Mouse (Mus musculus) kidney, adult 2 months (tissue): ENCODE measurements around the gene Cntrob. TPM values are rescaled to one million over a fixed set of nuclear protein-coding genes. Genes with fewer than 3 reads are reported as not detected.

ENCODE experiments used
- DNase-seq: peaks from one replicate; pipeline ENCODE4 v3.0.0; 2021
- H3K27ac ChIP-seq: fragments of 200-500 bp; 2 replicates; pipeline ENCODE4 v1.5.1; 2012; ENCODE audit warnings: low read depth, low read length, control low read depth, inconsistent platforms; ENCODE audit not compliant: insufficient read depth
- H3K27me3 ChIP-seq: fragments of 200-500 bp; replicated peaks from 2 replicates; pipeline ENCODE4 v1.6.1; 2012; ENCODE audit warnings: mild to moderate bottlenecking, moderate library complexity, low read length, inconsistent platforms; ENCODE audit not compliant: control insufficient read depth, insufficient read depth
- H3K36me3 ChIP-seq: fragments of 200-500 bp; 2 replicates; pipeline ENCODE4 v1.6.1; 2012; ENCODE audit warnings: mild to moderate bottlenecking, moderate library complexity, low read length, inconsistent platforms; ENCODE audit not compliant: control insufficient read depth, insufficient read depth
- H3K4me1 ChIP-seq: fragments of 200-500 bp; 2 replicates; pipeline ENCODE4 v1.6.1; 2011; ENCODE audit warnings: low read length; ENCODE audit not compliant: control insufficient read depth, insufficient read depth
- H3K4me3 ChIP-seq: fragments of 200-500 bp; 2 replicates; pipeline ENCODE4 v1.5.1; 2011; ENCODE audit warnings: mild to moderate bottlenecking, low read depth, low read length, control low read depth; ENCODE audit not compliant: insufficient read depth
- CTCF ChIP-seq: fragments of 200-500 bp; conservative IDR thresholded peaks from 2 replicates; pipeline ENCODE4 v1.5.1; 2011; ENCODE audit warnings: low read depth, mild to moderate bottlenecking, control low read depth, low read length, moderate library complexity, mixed read lengths; ENCODE audit not compliant: insufficient read depth, insufficient read length
- POLR2A ChIP-seq: fragments of 200-500 bp; IDR thresholded peaks from one replicate; pipeline ENCODE4 v1.6.1; 2011; ENCODE audit warnings: low read depth, low read length, control low read depth
- WGBS: fragments of 180-500 bp; shearing (Covaris S2); methylation state at CpG from one replicate; pipeline ENCODE4 v1.1.7; 2018; 5-methylcytosine and 5-hydroxymethylcytosine counted together
- polyA plus RNA-seq: library from polyadenylated mRNA; depleted of rRNA; stranded (reverse); fragments of >200 nt; gene quantifications from 2 replicates; pipeline ENCODE4 v1.2.3, GENCODE M21; 2012; rRNA removed

The Cntrob gene
- polyA plus RNA-seq, 1 experiment = 4.6 TPM

GRCm38 (mm10) chr11:69253131-69253530, 70.4 kb downstream of the Cntrob start:
- Histone ChIP-seq H3K27ac (no peak overlapping the region), H3K36me3 (no peaks in the 10 kb centered on the region), H3K4me1 (no peaks in the 10 kb centered on the region), H3K27me3 (no peaks in the 10 kb centered on the region), H3K4me3 (no peak overlapping the region)
- no peak for DNase-seq
- no peak for TF ChIP-seq CTCF
- no peak for TF ChIP-seq POLR2A
- 44% methylated on average over 9 of the region's 9 CpGs for WGBS

DNA sequence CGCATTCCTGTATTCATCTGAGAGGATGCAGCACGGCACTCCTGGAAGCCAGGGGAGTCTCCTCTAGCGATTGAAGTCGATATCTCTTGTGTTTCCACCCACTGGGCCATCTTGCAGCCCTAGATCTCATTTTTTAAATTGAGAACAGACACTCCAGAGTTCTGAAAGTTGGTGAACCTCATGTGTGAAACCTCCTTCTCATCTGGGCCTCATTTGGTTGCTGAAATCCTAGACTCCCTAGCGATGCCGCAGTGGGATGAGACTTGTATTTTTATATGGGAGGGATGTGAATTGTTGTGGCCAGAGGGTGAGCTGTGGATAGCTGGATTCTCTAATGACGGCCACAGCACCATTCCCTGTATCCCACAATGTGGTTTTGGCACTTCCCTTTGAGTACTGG, 71.6 kb downstream of the Cntrob start:
- Histone ChIP-seq H3K27ac (no peak overlapping the region), H3K27me3 (no peaks in the 10 kb centered on the region), H3K36me3 (no peaks in the 10 kb centered on the region), H3K4me3 (no peak overlapping the region), H3K4me1 (no peaks in the 10 kb centered on the region)
- WGBS = 83% methylated on average over 7 of the region's 7 CpGs
- no peak for DNase-seq
- no peak for TF ChIP-seq POLR2A
- no peak for TF ChIP-seq CTCF

- Histone ChIP-seq H3K36me3 (no peaks in the 10 kb centered on the region), H3K27me3 (no peaks in the 10 kb centered on the region), H3K4me3 (no peak overlapping the region), H3K4me1 (no peaks in the 10 kb centered on the region), H3K27ac (no peak overlapping the region)
- 63% methylated on average over 14 of the region's 14 CpGs for WGBS
- TF ChIP-seq CTCF (peak; percentile 54), POLR2A (no peak)
- no peak for DNase-seq
These were observed 72.3 kb downstream of the Cntrob start for GRCm38 (mm10) chr11:69251135-69251842.

DNA sequence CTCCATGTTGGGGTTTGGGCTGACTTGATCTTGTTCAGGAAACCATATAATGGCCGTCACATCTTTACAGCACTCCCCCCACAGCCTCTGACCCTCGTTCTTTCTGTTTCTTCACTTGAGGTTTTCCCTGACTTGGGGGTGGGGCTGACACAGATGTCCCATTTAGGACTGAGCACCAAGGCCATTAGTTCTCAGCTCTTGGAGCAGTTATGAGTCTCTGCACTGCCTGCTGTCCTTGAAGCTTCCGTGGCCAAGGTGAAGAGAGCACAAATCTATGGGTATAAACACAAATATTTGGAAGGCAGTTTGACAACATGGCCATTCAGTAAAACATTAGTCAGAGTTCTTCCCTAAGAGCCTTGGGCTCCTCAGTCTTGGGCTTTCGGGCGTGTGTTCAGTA, 73.5 kb downstream of the Cntrob start:
- DNase-seq = no peak
- no peak overlapping the region for H3K27ac ChIP-seq
- no peaks in the 10 kb centered on the region for H3K27me3 ChIP-seq
- TF ChIP-seq POLR2A = no peak
- H3K4me3 ChIP-seq = no peak overlapping the region
- WGBS = 79% methylated on average over 5 of the region's 5 CpGs
- H3K36me3 ChIP-seq = no peaks in the 10 kb centered on the region
- no peaks in the 10 kb centered on the region for H3K4me1 ChIP-seq

Other genes starting within 250 kb of the Cntrob start
- 102 and 106 TPM in 2 replicates for gene Vamp2, start 235.3 kb downstream of the Cntrob start, polyA plus RNA-seq
- gene Per1, start 228.6 kb downstream of the Cntrob start, polyA plus RNA-seq = 13.5 and 14.7 TPM in 2 replicates
- gene Hes7, start 203.4 kb downstream of the Cntrob start, polyA plus RNA-seq = 0.18 and 0.19 TPM in 2 replicates
- 0.74 and 0.79 TPM in 2 replicates for gene 9130213A22Rik, start 201.2 kb downstream of the Cntrob start, polyA plus RNA-seq
- gene Aloxe3, start 197.9 kb downstream of the Cntrob start, polyA plus RNA-seq = 0.39 and 0.48 TPM in 2 replicates
- 0.27 TPM in 2 replicates for gene Alox12b, start 166.8 kb downstream of the Cntrob start, polyA plus RNA-seq
- 0.05 and 0.08 TPM in 2 replicates for gene Alox8, start 125.9 kb downstream of the Cntrob start, polyA plus RNA-seq
- gene Gucy2e, start 86.7 kb downstream of the Cntrob start, polyA plus RNA-seq = 0.02 TPM in 1 of 2 replicates, not detected in the other
- 57.9 and 72.3 TPM in 2 replicates for gene Trappc1, start 205 bp upstream of the Cntrob start, polyA plus RNA-seq
- 1.2 and 1.3 TPM in 2 replicates for gene Kcnab3, start 2.5 kb upstream of the Cntrob start, polyA plus RNA-seq
- 1.5 and 2.1 TPM in 2 replicates for gene Rnf227, start 16.7 kb upstream of the Cntrob start, polyA plus RNA-seq
- 168 and 175 TPM in 2 replicates for gene Chd3, start 45.6 kb upstream of the Cntrob start, polyA plus RNA-seq
- 251 and 317 TPM in 2 replicates for gene Naa38, start 71.7 kb upstream of the Cntrob start, polyA plus RNA-seq
- 26.6 and 27.9 TPM in 2 replicates for gene Cyb5d1, start 71.9 kb upstream of the Cntrob start, polyA plus RNA-seq
- 25.4 and 25.8 TPM in 2 replicates for gene Tmem88, start 74.5 kb upstream of the Cntrob start, polyA plus RNA-seq
- gene Kdm6b, start 89.9 kb upstream of the Cntrob start, polyA plus RNA-seq = 8.8 and 10.5 TPM in 2 replicates
- 0.50 and 0.73 TPM in 2 replicates for gene Dnah2, start 225.3 kb upstream of the Cntrob start, polyA plus RNA-seq
- 0.81 and 0.84 TPM in 2 replicates for gene Efnb3, start 236.4 kb upstream of the Cntrob start, polyA plus RNA-seq